Mouse (Mus musculus): ENCODE measurements around the gene Epor.

- no peak for TF ChIP-seq POLR2A (IDR thresholded peaks at IDR 0.05; ENCODE audit: low read depth, low read length)
- TF ChIP-seq CTCF (IDR thresholded peaks at IDR 0.05; ENCODE audit: extremely low read depth, insufficient read length, insufficient replicate concordance, low read depth, low read length): no peak
Observed at GRCm38 (mm10) chr9:21909474-21910223, 53.7 kb downstream of the Epor start.

Data from small intestine, adult 2 months (tissue).